Mouse (Mus musculus) hematopoietic stem cell, adult 5-6 weeks (primary cell): ENCODE data around the gene Pxylp1. TPM values are rescaled to one million over a fixed set of nuclear protein-coding genes. Genes with fewer than 3 reads are reported as not detected.
"Not testable (repeated sequence)": the region's sequence is repeated elsewhere in the genome, so short reads cannot be mapped to it uniquely, and the experiment has no call there.

Source experiments
- ATAC-seq, 2 experiments: fragments of 125-278 bp in 1 of 2; replicated peaks in 1 of 2; 2 replicates each; pipeline ENCODE4 v1.8.0; 2016 to 2017; ENCODE audit warnings: inconsistent platforms in 2 of 2, mild to moderate bottlenecking in 2 of 2, moderate number of reproducible peaks in 2 of 2, low read depth in 1 of 2, moderate TSS enrichment in 1 of 2; ENCODE audit not compliant: low FRiP score in 2 of 2, poor library complexity in 2 of 2, severe bottlenecking in 2 of 2, insufficient read depth in 1 of 2, low TSS enrichment in 1 of 2
- total RNA-seq: library from RNA; stranded (forward); fragments of 172-1452, 232-1000 nt; gene quantifications from 2 replicates; pipeline ENCODE4 v1.2.3, GENCODE M21; 2017

The Pxylp1 gene
- total RNA-seq: 28.9 and 31.1 TPM in 2 replicates

GRCm38 (mm10) chr9:96892546-96892945 is at the start of gene Pxylp1:
TSS of gene Pxylp1 (minus strand) at chr9:96892669.
- no peak for ATAC-seq

DNA sequence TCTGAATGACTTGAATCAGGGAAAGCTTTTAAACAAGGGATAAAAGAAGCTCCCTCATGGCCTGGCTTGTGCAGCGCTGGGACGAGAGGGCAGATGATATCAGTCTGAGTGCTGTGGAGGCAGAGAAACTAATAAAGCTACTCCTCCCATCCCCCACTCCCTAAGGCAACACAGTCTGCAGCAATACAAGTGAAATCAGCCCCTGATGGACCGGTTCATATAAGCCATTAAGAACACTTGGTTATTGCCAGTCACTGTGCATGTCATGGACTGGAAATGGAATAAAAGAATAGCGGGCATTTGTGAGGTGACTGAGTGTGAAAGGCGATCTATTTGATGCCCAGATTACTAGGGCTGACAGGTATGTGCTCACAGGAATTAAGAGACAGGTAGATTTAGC is 46.4 kb upstream of the Pxylp1 start:
- no peak for ATAC-seq

- not testable (repeated sequence) for ATAC-seq
Observed at GRCm38 (mm10) chr9:96936427-96936826, 44.0 kb upstream of the Pxylp1 start.

GRCm38 (mm10) chr9:96935556-96936300 is 43.3 kb upstream of the Pxylp1 start:
- peak; percentile 49 to 73; a peak in 3 of 4 replicates for ATAC-seq

GRCm38 (mm10) chr9:96934816-96935215 is 42.3 kb upstream of the Pxylp1 start:
- ATAC-seq: no peak

- ATAC-seq: no peak
Observed at GRCm38 (mm10) chr9:96932751-96933150, 40.3 kb upstream of the Pxylp1 start.

DNA sequence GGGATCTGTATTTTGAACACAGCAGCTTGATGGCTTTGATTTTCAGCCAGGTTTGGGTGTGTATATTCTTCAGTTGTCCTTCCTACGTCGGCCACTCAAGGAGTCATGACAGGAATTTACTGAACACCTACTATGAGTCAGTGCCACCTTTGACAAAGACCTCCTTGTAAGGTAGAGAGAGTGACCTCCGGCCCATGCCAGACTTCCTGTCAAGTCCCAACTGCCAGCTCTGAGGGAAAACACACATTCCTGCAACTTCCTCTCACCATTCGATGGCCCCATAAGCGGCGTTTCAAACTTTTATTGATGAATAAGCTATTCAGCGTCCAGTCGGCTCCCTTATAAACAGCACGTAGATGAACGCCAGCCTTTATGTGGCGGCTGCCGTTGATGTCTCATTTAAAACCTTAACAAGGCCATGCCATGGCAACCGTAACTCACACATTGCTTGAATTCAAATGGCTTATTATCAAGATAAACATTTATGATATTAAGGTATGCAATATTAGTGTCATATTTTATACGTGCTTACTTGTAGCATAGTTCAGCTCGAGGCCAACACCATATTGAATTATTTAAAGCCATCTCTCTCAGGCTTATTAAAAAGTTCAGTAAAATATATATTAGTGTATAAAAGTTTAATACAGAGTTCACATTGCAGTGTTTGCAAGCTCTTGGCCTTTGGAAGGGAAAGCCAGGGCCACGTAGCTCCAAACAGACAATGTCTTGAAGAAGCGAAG is 31.3 kb upstream of the Pxylp1 start:
- ATAC-seq: no peak

DNA sequence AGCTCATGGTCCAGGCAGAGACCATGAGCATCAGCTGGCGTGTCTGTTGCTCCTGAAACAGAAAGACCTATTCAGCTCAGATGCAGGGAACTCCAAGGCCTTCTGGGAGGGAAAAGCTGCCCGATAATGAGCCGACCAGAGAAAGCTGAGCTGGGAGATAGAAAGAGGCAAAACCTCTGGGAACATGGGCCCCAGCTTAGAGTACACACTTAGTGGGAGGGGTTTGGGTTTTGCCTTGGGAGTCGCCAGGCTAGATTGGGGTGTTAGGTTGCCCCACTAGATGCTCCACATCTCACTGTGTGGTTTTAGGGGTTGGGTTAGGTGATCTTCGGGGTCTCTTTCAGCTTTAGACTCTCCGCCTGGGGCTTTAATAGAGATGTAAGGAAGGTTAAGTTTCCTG is 30.6 kb upstream of the Pxylp1 start:
- no peak for ATAC-seq

DNA sequence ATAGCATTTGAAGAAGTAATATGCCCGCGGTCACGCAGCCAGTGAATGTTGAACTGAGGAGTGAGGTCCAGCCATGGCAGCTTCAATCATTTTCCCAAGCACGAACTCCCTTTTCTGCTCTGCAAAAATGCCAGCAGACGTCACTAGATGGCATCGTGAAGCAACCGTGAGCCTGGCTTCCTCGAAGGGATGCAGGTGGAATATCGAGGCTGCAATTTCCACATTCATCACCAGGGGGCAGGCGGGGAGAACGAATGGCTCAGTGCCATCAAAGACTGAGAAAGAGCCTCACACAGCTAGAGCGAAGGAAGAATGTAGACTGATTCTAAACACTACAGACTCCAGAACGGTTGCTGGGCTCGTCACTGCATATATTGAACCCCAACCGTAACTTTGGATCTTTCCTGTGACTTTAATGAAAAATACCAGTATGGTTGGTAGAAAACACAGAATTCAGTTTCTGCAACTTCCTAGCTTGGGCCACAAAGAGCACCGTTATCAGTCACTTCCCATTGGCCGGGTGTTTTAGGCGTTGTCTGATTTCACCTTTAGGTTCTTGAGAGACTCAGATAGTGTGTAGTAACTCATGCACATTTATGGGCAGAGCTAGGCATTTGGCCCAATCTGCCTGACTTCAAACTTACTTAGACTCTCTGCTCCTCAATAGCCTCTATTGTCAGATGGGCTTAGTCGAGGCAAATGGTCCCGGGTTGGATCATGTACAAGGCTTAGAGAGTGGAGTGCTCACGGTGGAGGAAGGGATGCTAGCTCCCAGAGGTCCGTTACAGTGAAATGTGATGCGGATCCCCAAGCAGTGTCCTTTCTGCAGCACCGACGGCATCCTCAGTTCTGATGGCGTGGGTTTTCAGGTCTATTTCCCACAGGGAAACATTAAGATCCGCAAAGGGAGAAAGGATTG is 24.4 kb upstream of the Pxylp1 start:
- peak; percentile 92 to 97 for ATAC-seq

DNA sequence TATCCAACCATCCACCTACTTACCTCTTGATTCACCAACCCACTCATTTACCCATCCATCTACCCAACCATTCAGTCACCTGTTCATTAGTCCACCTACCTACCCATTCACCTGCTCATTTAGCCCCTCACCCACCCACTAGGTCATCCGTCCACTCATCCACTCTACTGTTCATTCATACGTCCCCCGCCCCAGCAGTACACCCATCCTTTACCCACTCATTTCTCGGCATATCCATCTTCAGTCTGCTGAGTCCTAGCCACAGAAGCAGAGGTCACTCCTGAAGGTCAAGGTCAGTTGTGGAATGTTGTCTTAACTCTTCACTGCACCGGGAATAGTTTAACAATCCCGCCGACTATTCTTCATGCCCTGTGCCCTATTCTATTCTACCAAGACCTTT is 23.6 kb upstream of the Pxylp1 start:
- no peak for ATAC-seq

GRCm38 (mm10) chr9:96914851-96915250 is 22.4 kb upstream of the Pxylp1 start:
- ATAC-seq: no peak

DNA sequence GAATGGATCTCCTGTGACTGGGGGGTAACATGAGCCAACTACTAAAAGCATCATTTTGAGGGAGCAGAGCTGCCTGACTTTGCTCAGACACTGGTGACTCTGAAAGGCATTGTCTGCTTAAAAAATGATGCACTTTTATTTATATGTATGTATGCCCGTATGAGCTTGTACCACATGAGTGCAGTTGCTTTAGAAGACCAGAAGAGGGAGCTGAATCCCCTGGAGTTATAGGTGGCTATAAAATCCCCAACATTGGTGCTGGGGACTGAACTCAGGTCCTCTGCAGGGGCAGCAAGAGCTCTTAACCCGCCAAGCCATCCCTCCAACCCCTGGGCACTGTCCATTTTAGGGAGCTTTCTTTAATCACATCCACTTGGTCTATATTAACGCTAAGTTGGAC is 21.5 kb upstream of the Pxylp1 start:
- ATAC-seq: no peak

DNA sequence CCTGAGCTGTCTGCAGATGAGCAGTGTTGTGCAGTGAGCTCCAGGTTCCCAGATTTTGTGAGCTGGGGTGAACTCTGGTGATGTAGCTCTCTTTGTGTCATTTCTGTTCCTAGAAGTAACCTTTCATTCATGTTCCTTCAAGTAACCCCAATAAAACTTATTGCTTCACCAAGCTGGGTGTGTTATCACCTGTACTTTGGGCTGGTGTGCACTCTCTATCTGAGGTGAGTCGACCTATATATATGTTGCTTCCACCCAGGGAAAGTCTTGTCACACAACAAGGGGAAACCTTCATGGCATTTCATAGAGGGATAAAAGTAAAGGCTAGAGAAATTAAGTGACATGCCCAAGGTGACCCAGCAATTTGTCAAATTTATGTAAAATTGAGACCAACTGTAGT is 17.0 kb upstream of the Pxylp1 start:
- no peak for ATAC-seq

- ATAC-seq: no peak
Observed at GRCm38 (mm10) chr9:96908737-96909136, 16.3 kb upstream of the Pxylp1 start.

GRCm38 (mm10) chr9:96904360-96905355 is 12.2 kb upstream of the Pxylp1 start:
- peak; percentile 59 to 83; a peak in 2 of 4 replicates for ATAC-seq

DNA sequence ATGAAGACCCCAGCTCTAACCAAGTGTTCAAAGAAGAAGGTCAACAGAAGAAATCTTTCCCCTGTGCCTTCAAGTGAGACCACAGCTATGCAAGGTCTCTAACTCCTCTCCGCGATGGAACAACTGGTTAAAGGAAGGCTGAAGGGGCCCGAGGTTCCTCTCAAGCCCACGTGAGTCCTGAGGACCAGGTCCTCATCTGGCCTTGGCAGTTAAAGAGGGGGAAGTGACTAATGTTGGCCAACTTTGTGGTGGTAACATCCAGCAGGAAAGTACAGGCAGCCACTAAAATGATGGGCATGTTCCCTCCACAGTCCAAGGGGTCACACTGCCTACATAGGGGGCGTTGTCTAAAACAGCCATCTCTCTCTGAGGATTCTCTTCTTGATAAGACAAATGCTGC is 7.2 kb upstream of the Pxylp1 start:
- ATAC-seq: peak; percentile 88 to 90

GRCm38 (mm10) chr9:96899004-96899403 is 6.5 kb upstream of the Pxylp1 start:
- no peak for ATAC-seq
